Mouse (Mus musculus): ENCODE measurements around the gene Cdc42se2. TPM values are rescaled to one million over a fixed set of nuclear protein-coding genes. Genes with fewer than 3 reads are reported as not detected.
A peak's percentile ranks its signal among the peaks of the same experiment; 100 is the strongest.

Gene Cdc42se2
- total RNA-seq (2021): 10 to 100 TPM; 21.1 to 24.6 TPM
- long read RNA-seq, experiment 1, transcript Cdc42se2-201 (6 exons, 3,069 nt): major isoform, 18 of 28 reads
- long read RNA-seq, experiment 1, partial matches to known transcripts: 1 of 28 reads
- long read RNA-seq, experiment 1, other reads (novel, unspliced or antisense): 9 of 28 reads
- long read RNA-seq, experiment 2, transcript Cdc42se2-201 (6 exons, 3,069 nt): major isoform, 6 of 12 reads
- long read RNA-seq, experiment 2, partial matches to known transcripts: 1 of 12 reads
- long read RNA-seq, experiment 2, other reads (novel, unspliced or antisense): 4 of 12 reads

GRCm38 (mm10) chr11:54787488-54788474, at the start of gene Cdc42se2:
Gene Cdc42se2 (minus strand): TSS chr11:54787675.
- DNase-seq: peak; percentile 97

- peak; percentile 28 to 42 for DNase-seq
These were observed 48.6 kb upstream of the Cdc42se2 start for GRCm38 (mm10) chr11:54836106-54836505.

- DNase-seq: no peak
These were observed 47.1 kb upstream of the Cdc42se2 start for GRCm38 (mm10) chr11:54834596-54834995.

DNA sequence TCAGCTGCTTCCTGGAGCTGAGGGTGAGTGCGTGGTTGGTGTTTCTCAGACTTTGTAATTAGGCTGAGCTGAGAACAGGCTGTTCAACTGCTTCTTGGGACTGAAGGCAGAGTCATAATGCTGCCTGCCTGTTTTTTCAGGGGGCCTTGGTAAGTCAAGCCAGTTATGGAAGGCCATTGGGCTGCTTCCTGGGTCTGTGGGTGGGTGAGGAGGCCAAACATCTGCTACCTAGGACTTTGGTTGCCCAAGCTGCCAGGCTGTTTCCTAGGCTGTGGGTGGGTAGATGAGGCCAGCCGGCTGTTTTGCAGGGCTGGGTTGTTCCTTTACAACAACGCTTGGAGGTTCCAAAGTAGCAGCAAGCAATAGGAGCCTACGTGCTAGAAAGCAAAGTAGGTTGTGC, 46.4 kb upstream of the Cdc42se2 start:
- no peak for DNase-seq

DNA sequence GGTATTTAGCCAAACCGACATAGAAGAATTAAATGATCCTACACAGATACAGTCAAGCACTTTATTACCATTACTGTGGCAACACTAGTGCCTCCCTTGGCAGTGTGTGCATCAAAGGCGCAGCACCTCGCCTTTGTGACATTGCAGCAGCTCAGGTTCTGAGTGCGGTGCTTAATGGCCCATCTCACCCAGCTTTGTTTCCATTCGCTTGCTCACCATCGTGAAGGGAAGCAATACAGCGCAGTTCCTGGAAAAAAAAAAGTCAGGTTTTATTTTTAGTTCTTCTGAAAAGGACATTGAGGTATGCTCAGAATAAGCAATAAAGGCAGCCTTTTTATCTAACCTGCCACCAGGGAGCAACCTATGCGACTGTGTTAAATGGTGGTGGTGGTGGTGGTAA, 39.3 kb upstream of the Cdc42se2 start:
- no peak for DNase-seq

GRCm38 (mm10) chr11:54825774-54826173, 38.3 kb upstream of the Cdc42se2 start:
- no peak for DNase-seq

DNA sequence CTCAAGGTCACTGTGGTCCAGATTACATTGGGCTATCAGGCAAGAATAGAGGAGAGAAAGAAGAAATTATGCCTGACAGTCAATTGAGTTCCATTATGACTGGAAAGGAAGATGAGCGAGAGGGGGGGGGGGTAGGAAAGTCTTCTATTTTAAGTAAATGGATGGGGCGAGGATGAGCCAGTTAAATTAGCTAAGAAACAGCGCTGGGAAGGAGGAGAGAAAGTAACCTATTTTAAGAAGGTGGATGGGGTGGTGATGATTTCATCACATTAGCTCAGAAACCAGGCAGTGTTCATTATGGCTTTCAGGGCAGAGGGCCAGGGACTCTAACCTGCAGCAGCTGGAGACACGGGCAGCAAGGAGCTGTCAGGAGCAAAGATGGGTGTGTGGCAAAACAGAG, 36.0 kb upstream of the Cdc42se2 start:
- no peak for DNase-seq

DNA sequence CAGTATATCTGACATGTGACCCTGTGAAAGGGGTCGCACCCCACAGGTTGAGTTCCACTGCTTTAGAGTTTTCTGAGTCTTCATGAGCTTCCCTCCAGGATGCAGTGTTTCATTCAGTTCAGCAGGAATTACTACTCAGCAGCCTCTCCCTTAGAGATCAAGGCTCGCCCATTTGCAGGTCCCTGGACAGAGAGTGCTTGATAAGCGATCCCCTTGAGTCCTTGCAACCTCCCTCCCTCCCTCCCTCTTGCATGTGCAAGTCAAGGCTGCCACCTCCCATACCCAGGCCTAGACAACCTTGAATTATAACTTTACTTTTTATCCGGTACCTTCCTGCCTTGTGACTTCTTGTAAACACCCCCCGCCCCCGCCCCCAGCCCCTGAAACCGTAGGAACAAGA, 32.0 kb upstream of the Cdc42se2 start:
- DNase-seq: no peak

DNA sequence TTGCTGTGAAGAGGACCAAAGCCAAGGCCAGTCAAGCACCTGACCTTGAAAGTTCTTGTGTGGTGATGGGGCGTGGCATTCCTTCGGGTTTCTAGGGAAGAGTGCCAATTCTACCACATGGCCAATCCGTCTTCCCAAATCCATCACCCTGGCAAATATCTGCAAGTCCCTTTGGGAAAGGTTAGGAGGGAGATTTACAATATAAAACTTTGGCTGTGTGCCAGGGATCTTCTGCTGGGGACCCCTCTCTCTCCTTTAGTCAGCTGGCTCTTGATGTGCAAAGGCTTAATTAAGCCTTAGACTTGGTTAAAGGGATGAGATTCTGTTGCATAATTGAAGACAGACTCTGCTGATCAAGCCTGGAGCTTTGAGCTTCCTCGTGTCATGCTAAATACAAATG, 30.0 kb upstream of the Cdc42se2 start:
- DNase-seq: no peak

DNA sequence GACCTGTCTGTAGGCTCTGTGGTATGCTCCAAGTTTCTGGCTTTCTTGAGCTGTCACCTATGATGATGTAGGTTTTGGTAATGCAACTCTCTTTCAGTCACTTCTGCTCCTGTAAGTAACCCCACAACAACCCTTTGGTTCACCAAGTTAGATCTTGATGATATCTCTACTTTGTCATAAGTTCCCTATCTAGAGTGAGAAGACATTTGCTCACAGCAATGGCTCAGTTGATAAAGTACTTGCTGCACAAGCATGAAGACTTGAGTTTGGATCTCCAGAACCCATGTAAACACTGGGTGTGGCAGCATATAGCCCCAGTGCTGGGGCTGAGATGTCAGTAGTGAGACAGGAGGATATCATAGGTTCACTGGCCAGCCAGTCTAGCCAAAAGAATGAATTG, 28.2 kb upstream of the Cdc42se2 start:
- DNase-seq: no peak

DNA sequence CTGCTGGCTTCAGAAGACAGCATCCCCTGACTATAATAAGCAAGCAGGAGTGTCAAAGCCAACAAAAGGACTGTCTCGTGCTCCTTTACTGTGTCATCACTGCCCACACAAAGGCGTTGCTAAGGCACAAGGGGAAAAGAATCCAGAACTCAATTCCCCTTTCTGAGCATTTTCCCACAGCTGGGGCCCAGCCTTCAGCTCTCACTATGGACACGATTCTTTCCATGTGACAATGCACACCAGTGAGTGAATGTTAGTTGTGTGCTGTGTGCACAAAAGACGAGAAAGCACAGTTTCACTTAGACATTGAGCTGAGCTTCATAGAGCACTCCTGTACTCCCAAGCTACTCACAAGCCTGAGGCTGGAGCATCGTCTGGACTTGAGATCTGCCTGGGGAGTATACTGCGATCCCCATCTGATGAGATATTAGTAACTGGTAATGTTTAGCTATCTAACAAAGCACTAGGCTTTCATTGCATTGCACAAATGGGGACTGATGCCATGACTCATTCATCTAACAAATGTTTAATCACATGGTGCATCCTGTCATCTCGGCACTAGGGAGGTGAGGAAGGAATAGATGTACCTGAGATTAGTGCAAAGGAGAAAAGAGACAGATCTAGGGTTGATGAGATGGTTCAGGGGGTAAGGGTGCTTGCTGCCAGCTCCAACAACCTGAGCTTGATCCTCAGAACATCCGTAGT, 25.5 kb upstream of the Cdc42se2 start:
- peak in 1 of 2 experiments; percentile 45 for DNase-seq

DNA sequence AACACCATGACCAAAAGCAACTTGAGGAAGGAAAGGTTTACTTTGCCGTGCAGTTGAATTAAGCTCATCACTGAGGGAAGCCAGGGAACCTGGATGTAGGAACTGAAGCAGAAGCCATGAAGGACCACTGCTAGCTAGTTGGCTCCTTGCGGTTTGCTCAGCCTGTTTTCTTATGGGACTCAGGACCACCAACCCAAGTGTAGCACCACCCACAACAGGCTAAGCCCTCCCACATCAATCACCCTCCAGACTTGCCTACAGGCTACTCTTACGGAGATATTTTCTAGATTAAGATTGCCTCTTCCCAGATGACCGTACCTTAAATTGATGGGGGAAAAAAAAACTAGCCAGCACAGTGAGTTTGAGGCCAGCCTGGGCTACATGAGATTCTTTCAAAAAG, 24.8 kb upstream of the Cdc42se2 start:
- DNase-seq: no peak

DNA sequence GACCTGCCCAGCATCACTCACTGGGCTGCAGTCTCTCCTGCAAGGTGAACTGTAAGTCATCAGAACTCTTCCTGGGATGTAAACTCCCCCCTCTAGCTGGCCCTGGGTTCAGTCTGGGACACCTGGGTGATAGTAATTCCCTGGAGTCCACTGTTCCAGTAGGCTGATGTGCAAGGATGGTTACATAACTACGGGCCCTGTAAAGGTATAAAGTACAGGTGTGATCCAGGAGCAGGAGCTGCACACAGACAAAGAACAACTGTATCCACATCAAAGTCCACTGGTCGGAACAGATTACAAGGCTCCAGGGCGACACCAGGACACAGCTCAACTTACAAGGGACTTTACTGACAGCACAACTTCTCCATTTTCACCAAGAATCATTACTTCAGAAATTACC, 23.6 kb upstream of the Cdc42se2 start:
- DNase-seq: no peak

- no peak for DNase-seq
These were observed 22.1 kb upstream of the Cdc42se2 start for GRCm38 (mm10) chr11:54809582-54809981.

- DNase-seq: no peak
These were observed 20.7 kb upstream of the Cdc42se2 start for GRCm38 (mm10) chr11:54808177-54808576.

GRCm38 (mm10) chr11:54807669-54808068, 20.2 kb upstream of the Cdc42se2 start:
- DNase-seq: peak in 1 of 2 experiments; percentile 56

DNA sequence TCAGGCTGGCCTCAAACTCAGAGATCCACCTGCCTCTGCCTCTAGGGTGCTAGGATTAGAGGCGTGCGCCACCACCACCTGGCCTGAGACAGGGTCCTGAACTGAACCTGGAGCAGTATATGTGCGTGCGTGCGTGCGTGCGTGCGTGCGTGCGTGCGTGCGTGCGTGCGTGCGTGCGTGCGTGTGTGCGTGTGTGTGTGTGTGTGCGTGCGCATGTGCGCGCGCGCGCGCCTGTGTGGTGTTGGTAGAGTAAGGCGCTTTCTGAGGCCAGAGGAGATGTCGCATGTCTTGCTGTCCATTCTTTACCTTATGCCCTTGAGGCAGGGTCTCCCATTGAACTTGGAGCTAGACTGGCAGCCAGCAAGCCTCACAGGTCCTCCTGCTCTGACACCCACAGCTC, 19.4 kb upstream of the Cdc42se2 start:
- DNase-seq: no peak

- peak; percentile 89 to 90 for DNase-seq
These were observed 17.7 kb upstream of the Cdc42se2 start for GRCm38 (mm10) chr11:54805196-54805595.

- no peak for DNase-seq
These were observed 15.1 kb upstream of the Cdc42se2 start for GRCm38 (mm10) chr11:54802621-54803020.

DNA sequence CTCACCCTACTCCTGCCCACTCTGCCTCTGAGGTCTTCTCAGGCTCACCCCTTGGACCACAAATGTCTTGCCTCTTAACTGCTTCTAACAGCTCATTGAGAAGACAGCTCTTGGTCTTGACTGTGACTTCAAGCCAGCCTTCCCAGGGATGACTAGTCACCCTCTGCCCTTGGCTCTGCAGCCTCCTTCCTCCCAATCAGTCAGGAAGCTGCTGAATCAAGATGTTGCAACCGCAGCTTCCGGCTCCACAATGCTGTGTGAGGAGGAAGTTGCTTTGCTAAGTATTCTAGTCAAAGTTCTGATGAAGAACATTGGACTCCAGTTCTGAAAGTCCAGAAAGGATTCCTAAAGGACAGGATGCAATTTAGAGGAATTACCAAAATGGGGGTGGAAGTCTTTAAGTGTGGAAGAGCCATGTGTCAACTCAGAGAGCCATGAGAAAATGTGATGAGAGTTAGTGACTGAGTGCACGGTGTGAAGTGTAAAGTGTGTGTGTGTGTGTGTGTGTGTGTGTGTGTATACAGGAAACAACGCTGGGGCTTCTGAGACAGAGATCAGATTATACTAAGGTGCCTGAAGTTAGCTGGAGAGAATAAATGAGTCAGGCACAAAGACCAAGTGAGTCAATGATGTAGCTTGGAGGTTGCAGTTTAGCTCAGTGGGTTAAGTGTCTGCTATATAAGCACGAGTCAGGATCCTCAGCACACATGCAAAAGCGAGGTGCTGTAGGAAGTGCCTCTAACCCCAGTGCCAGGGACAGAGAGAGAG, 14.5 kb upstream of the Cdc42se2 start:
- peak; percentile 63 to 89 for DNase-seq

DNA sequence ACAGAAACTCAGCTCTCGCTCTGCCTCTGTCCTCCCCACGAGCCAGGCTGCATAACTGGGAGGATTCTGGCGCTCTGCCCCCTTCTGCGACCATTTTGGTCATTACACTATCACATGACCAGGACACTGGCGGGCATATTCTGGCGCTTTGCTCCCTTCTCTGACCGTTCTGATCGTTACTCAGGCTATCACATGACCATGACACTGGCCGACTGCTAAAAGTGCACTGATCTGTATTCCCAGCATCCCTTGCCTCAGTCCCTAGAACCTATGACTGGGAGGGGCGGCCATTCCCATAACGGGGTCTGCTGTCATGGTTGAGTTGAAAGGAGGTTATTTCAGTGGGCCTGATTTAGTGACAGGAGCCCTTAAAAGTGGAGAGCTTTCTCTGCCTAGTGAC, 9.1 kb upstream of the Cdc42se2 start:
- no peak for DNase-seq

- no peak for DNase-seq
These were observed 7.2 kb upstream of the Cdc42se2 start for GRCm38 (mm10) chr11:54794678-54795077.
